Mouse (Mus musculus): ENCODE results near the gene Psmd1. TPM values are rescaled to one million over a fixed set of nuclear protein-coding genes. Genes with fewer than 3 reads are reported as not detected.
A peak's percentile ranks its signal among the peaks of the same experiment; 100 is the strongest.
"Not testable (repeated sequence)": the region's sequence is repeated elsewhere in the genome, so short reads cannot be mapped to it uniquely, and the experiment has no call there.

Psmd1 gene
- polyA plus RNA-seq (2015; fragmentation: Nextera tagmentation; extraction: Ambion mirVana) = 181 and 185 TPM in 2 replicates

GRCm38 (mm10) chr1:86064271-86064991 lies at the start of gene Psmd1:
Gene Psmd1 (plus strand): TSS chr1:86064387.
- peaks cover 16% of the 10 kb centered on the region for H3K4me1 ChIP-seq (replicated peaks)
- peak within 1 kb of the TSS; percentile 78 for H3K4me3 ChIP-seq
- H3K27me3 ChIP-seq = no peaks in the 10 kb centered on the region
- peak within 1 kb of the TSS; percentile 82 for H3K27ac ChIP-seq (replicated peaks)
- peak; percentile 93 for ATAC-seq (ENCODE audit: low FRiP score, low read depth)
- WGBS = under 1% methylated on average over 46 of the region's 47 CpGs
- H3K36me3 ChIP-seq = no peaks in the 10 kb centered on the region
- peak within 1 kb of the TSS; percentile 61 for H3K4me2 ChIP-seq
- peak within 1 kb of the TSS; percentile 81 for H3K9ac ChIP-seq
- no peaks in the 10 kb centered on the region for H3K9me3 ChIP-seq

GRCm38 (mm10) chr1:86015758-86016157 lies 48.4 kb upstream of the Psmd1 start:
- H3K9ac ChIP-seq; H3K9me3 ChIP-seq; H3K4me3 ChIP-seq; H3K4me2 ChIP-seq; H3K36me3 ChIP-seq; ATAC-seq (ENCODE audit: low FRiP score, low read depth); H3K27ac ChIP-seq (replicated peaks): not testable (repeated sequence)
- WGBS = 97% methylated on average over 9 of the region's 9 CpGs
- H3K27me3 ChIP-seq = peaks cover 18% of the 10 kb centered on the region
- peaks cover 13% of the 10 kb centered on the region for H3K4me1 ChIP-seq (replicated peaks)

DNA sequence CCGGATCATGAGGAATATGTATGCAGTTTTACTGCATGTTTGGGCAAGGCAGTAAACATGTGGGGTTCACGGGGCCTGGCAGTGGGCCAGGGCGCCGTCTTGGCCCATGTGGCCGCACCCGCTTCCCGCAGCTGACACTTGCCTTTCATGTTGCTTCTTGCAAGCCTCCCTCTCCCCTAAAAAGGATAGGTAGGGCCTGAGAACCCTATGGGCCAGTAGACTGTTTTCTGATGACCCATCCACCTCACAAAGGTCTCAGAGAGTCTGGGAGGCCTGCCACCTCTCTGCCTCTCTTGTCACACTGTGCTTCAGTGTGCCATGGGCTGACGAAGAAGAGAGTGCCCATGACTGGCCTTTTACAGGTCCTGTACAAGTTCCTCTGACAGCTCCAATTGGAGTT lies 47.7 kb upstream of the Psmd1 start, which contains the start of gene Spata3:
TSS of gene Spata3 (plus strand) at position 301 of the 400 bp plus-strand sequence.
- Histone ChIP-seq H3K27ac (replicated peaks) (no peak within 1 kb of the TSS), H3K4me2 (no peak within 1 kb of the TSS), H3K4me3 (no peak within 1 kb of the TSS), H3K9ac (no peak within 1 kb of the TSS), H3K9me3 (no peaks in the 10 kb centered on the region), H3K27me3 (peaks cover 18% of the 10 kb centered on the region), H3K36me3 (no peaks in the 10 kb centered on the region), H3K4me1 (replicated peaks) (peaks cover 13% of the 10 kb centered on the region)
- ATAC-seq (ENCODE audit: low FRiP score, low read depth) = no peak
- 90% methylated on average over 8 of the region's 8 CpGs for WGBS

DNA sequence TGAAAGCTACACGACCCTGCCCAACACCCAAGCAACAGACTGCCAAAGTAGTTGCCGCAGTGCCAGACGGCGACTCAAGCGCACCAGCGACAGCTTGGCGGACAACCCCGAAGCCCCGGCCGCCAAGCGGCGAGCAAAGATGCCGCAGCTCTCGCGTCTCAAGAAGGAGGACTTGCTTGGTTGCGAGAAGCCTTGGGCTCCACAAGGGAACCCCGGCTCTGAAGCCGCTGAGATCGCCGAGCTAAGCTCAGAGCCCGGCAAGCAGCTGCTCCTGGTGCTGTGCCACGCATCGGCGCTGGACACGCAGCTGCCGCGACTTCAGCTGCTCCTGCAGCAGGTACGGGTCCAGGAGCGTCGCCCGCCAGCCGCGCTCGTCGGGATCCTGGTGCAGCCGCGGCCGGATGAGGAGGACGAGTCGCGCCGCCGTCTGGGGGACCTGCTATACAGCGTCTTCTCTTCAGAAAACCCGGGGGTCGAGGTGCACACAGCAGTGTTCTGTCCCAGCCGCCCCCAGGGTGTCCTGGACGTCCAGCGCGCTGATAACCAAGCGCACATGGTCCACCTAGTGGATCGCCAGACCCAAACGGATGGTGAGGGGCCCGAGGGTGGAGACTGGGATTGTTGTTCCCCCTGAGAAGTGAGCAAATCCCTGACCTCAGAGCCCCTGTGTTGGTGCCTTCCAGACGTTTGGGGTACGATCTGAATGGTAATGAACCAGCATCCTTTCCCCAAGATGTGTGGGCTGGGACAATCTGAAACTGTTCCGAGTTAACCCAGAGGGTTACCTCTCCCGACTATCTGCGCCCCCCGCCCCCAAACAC lies 45.7 kb upstream of the Psmd1 start:
- H3K9ac ChIP-seq = peak overlapping the region; percentile 64
- peaks cover 18% of the 10 kb centered on the region for H3K27me3 ChIP-seq
- no peaks in the 10 kb centered on the region for H3K9me3 ChIP-seq
- H3K36me3 ChIP-seq = no peaks in the 10 kb centered on the region
- peak overlapping the region; percentile 49 for H3K4me3 ChIP-seq
- peak overlapping the region; percentile 40; the same call in 1 of the 2 replicates for H3K27ac ChIP-seq (replicated peaks)
- WGBS = 3% methylated on average over 60 of the region's 60 CpGs
- H3K4me1 ChIP-seq (replicated peaks) = peaks cover 13% of the 10 kb centered on the region
- H3K4me2 ChIP-seq = peak overlapping the region; percentile 90
- ATAC-seq (ENCODE audit: low FRiP score, low read depth) = peak; percentile 86

- H3K4me1 ChIP-seq (replicated peaks) = peaks cover 13% of the 10 kb centered on the region
- H3K27me3 ChIP-seq = peaks cover 18% of the 10 kb centered on the region
- no peak overlapping the region for H3K27ac ChIP-seq (replicated peaks)
- no peak overlapping the region for H3K9ac ChIP-seq
- ATAC-seq (ENCODE audit: low FRiP score, low read depth) = no peak
- no peaks in the 10 kb centered on the region for H3K36me3 ChIP-seq
- 75% methylated on average over 11 of the region's 11 CpGs for WGBS
- no peak overlapping the region for H3K4me2 ChIP-seq
- no peaks in the 10 kb centered on the region for H3K9me3 ChIP-seq
- no peak overlapping the region for H3K4me3 ChIP-seq
Measured at GRCm38 (mm10) chr1:86021365-86021989, 42.7 kb upstream of the Psmd1 start.

GRCm38 (mm10) chr1:86032273-86032987 lies 31.8 kb upstream of the Psmd1 start:
- peak; percentile 90 for ATAC-seq (ENCODE audit: low FRiP score, low read depth)
- WGBS = 6% methylated on average over 11 of the region's 11 CpGs
- no peaks in the 10 kb centered on the region for H3K4me1 ChIP-seq (replicated peaks)
- no peaks in the 10 kb centered on the region for H3K36me3 ChIP-seq
- H3K4me3 ChIP-seq = no peak overlapping the region
- no peaks in the 10 kb centered on the region for H3K27me3 ChIP-seq
- H3K9ac ChIP-seq = no peak overlapping the region
- no peak overlapping the region for H3K4me2 ChIP-seq
- H3K27ac ChIP-seq (replicated peaks) = peak overlapping the region; percentile 78
- no peaks in the 10 kb centered on the region for H3K9me3 ChIP-seq

DNA sequence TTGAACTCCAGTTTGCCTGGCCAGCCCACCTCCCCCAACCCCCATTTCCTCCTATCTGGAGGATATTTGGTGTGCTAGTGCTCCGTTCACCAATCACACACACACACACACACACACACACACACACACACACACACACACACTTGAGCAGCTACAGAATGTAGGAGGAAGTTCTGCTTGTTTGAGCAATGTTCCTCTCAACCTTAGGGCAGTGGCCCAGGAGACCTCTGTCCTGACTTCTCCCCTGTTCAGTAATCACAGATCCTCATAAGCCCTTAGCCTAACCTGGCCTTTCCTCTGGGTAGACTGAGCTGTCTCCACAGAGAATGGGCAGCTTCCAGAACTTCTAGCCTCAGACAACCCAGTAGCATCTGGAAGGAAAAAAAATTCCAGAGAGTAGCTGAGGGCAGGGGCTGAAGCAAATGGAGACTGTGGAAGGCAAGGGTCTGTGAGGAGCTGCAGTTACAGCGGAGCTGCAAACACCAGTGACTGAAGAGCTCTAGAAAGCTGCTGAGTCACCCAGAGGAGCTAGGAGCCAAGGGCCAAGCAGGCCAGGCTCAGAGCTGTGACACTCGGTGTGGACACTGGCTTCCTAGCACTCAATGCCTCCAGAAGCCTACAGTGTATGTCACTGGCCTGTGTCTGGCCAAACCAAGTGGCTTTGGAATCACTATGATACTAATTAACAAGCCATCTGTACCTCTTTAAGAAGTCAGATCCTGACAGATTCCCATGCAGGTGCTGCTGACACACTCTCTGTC lies 25.8 kb upstream of the Psmd1 start:
- no peak overlapping the region for H3K4me3 ChIP-seq

DNA sequence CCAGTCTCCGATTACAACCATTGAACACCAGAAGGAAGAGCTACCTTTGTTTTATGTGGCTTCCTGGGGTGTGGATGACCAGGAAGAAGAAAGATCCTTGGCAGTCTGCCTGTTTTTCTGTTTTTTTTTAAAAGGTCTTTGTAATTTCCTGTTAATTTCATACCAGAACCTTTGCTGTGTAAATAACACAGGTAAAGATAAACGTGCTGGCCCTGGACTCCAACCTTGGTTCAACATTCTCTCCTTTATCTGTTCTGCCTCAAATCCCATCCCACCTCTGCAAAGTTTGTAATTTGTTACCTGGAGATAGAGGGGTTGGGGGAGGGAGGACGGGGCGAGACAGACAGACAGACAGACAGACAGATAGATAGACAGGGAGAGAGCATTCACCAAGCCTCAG lies 24.1 kb upstream of the Psmd1 start:
- Histone ChIP-seq H3K9me3 (no peaks in the 10 kb centered on the region), H3K9ac (no peak overlapping the region), H3K4me2 (no peak overlapping the region), H3K27ac (replicated peaks) (no peak overlapping the region), H3K27me3 (peaks cover 13% of the 10 kb centered on the region), H3K36me3 (no peaks in the 10 kb centered on the region), H3K4me1 (replicated peaks) (no peaks in the 10 kb centered on the region), H3K4me3 (no peak overlapping the region)
- 59% methylated on average over 4 of the region's 4 CpGs for WGBS
- no peak for ATAC-seq (ENCODE audit: low FRiP score, low read depth)

More for the DNA sequence above, 25.8 kb upstream of the Psmd1 start:
- Histone ChIP-seq H3K36me3 (no peaks in the 10 kb centered on the region), H3K4me2 (no peak overlapping the region), H3K4me1 (replicated peaks) (no peaks in the 10 kb centered on the region), H3K27me3 (peaks cover 2% of the 10 kb centered on the region; the same call in 1 of the 2 replicates), H3K9me3 (no peaks in the 10 kb centered on the region), H3K9ac (no peak overlapping the region), H3K27ac (replicated peaks) (no peak overlapping the region)
- ATAC-seq (ENCODE audit: low FRiP score, low read depth) = peak; percentile 61; the same call in 1 of the 2 replicates
- 83% methylated on average over 3 of the region's 3 CpGs for WGBS

DNA sequence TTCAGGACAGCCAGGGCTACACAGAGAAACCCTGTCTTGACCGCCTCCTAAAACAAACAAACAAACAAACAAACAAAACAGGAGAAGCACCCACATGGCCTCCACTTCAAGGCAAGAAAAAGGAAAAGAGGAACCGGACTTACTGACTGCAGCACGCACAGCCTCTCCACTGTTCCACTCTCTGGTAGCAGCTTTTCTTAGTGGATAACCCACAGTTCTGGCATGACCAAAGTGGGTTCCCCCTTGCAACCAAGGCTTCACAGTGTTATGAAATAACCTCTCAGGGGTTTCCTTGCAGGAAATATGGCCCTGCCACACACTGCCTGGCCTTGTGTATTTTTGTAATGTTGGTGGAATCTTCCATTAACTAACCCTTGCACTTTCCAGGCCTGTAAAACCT lies 23.4 kb upstream of the Psmd1 start:
- H3K36me3 ChIP-seq = no peaks in the 10 kb centered on the region
- H3K27me3 ChIP-seq = peaks cover 13% of the 10 kb centered on the region
- no peak for ATAC-seq (ENCODE audit: low FRiP score, low read depth)
- no peak overlapping the region for H3K9ac ChIP-seq
- H3K9me3 ChIP-seq = no peaks in the 10 kb centered on the region
- no peak overlapping the region for H3K27ac ChIP-seq (replicated peaks)
- H3K4me1 ChIP-seq (replicated peaks) = 0 out of 2 replicates have a peak, but pooled peaks cover 3% of the 10 kb centered on the region
- H3K4me2 ChIP-seq = no peak overlapping the region
- WGBS = 94% methylated on average over 3 of the region's 3 CpGs
- H3K4me3 ChIP-seq = no peak overlapping the region

DNA sequence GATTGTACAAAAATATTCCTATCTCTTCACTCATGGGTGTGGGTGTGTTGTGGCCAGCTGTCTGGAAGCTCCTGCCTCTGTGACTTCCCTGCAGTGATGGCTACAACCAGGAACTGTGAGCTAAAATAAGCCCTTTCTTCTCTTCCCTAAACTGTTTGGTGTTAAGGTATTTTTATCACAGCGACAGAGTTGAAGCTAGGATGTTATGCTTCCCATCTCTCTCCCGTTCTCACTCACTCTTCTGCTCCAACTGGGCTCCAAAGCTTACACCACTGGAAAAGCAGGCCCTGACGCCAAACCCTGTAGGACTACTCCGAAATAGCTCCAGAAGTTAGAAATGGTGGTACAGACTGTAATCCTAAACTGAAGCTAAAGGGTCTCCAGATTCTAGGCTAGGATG lies 19.1 kb upstream of the Psmd1 start:
- Histone ChIP-seq H3K27ac (replicated peaks) (no peak overlapping the region), H3K9me3 (no peaks in the 10 kb centered on the region), H3K36me3 (no peaks in the 10 kb centered on the region), H3K4me3 (no peak overlapping the region), H3K4me1 (replicated peaks) (peaks cover 15% of the 10 kb centered on the region), H3K4me2 (peak overlapping the region; percentile 94), H3K9ac (no peak overlapping the region), H3K27me3 (peaks cover 33% of the 10 kb centered on the region)
- 59% methylated on average over 4 of the region's 4 CpGs for WGBS
- no peak for ATAC-seq (ENCODE audit: low FRiP score, low read depth)
